Mouse (Mus musculus) heart, embryonic 16.5 days (tissue): ENCODE results near the gene Chrm1. TPM values are rescaled to one million over a fixed set of nuclear protein-coding genes. Genes with fewer than 3 reads are reported as not detected.

Source experiments
- ATAC-seq: fragments of 200-750 bp; cut with Nextera tagmentation; replicated peaks from 2 replicates; pipeline ENCODE4 v1.8.0; 2017; ENCODE audit warnings: moderate number of reproducible peaks; ENCODE audit not compliant: insufficient read depth, low FRiP score; ENCODE audit errors: extremely low read depth
- H3K27ac ChIP-seq: fragments of 300-500 bp; sonication (generic); 2 replicates; pipeline ENCODE4 v1.5.1; 2014; ENCODE audit warnings: mild to moderate bottlenecking, low read length, control low read depth, moderate library complexity
- H3K27me3 ChIP-seq: fragments of 300-500 bp; sonication (generic); 2 replicates; pipeline ENCODE4 v1.6.1; 2014; ENCODE audit warnings: low read length, mixed read lengths; ENCODE audit not compliant: control insufficient read depth, insufficient read depth
- H3K36me3 ChIP-seq: fragments of 300-500 bp; sonication (generic); 2 replicates; pipeline ENCODE4 v1.6.1; 2014; ENCODE audit not compliant: control insufficient read depth, insufficient read depth
- H3K4me1 ChIP-seq: fragments of 300-500 bp; sonication (generic); 2 replicates; pipeline ENCODE4 v1.6.1; 2014; ENCODE audit warnings: low read length, mixed read lengths; ENCODE audit not compliant: control insufficient read depth, insufficient read depth
- H3K4me2 ChIP-seq: fragments of 300-500 bp; sonication (generic); 2 replicates; pipeline ENCODE4 v1.6.1; 2014; ENCODE audit warnings: low read depth, mild to moderate bottlenecking, control low read depth, low read length
- H3K4me3 ChIP-seq: fragments of 300-500 bp; sonication (generic); 2 replicates; pipeline ENCODE4 v1.5.1; 2014; ENCODE audit warnings: mild to moderate bottlenecking, control low read depth, low read length
- H3K9ac ChIP-seq: fragments of 300-500 bp; sonication (generic); 2 replicates; pipeline ENCODE4 v1.6.1; 2014; ENCODE audit warnings: low read length, control low read depth
- H3K9me3 ChIP-seq: fragments of 300-500 bp; sonication (generic); replicated peaks from 2 replicates; pipeline ENCODE4 v1.6.1; 2016; ENCODE audit warnings: low read length; ENCODE audit not compliant: control insufficient read depth
- WGBS: fragments of 180-500 bp; shearing (Covaris S2); extraction: QIAGEN DNeasy Blood & Tissue Kit; methylation state at CpG from one replicate; pipeline ENCODE4 v1.1.7; 2014; 5-methylcytosine and 5-hydroxymethylcytosine counted together
- polyA plus RNA-seq: library from polyadenylated mRNA; unstranded; fragments of >200 nt; fragmentation: Nextera tagmentation; extraction: Ambion mirVana; gene quantifications from 2 replicates; pipeline ENCODE4 v1.2.1, GENCODE M21; 2015

Chrm1 gene
- polyA plus RNA-seq, 1 experiment from 2014 or later, result 0.09 TPM

- H3K27me3 ChIP-seq, result no peaks in the 10 kb centered on the region
- H3K4me1 ChIP-seq, result peaks cover 29% of the 10 kb centered on the region
- peak overlapping the region; percentile 65 for H3K4me2 ChIP-seq
- peaks cover 31% of the 10 kb centered on the region for H3K36me3 ChIP-seq
- no peaks in the 10 kb centered on the region for H3K9me3 ChIP-seq
- peak overlapping the region; percentile 93 for H3K4me3 ChIP-seq
- H3K27ac ChIP-seq, result peak overlapping the region; percentile 97
- H3K9ac ChIP-seq, result peak overlapping the region; percentile 94
- WGBS, result 52% methylated on average over 10 of the region's 10 CpGs
- no peak for ATAC-seq
Measured at GRCm38 (mm10) chr19:8711949-8712869, 48.6 kb downstream of the Chrm1 start.

DNA sequence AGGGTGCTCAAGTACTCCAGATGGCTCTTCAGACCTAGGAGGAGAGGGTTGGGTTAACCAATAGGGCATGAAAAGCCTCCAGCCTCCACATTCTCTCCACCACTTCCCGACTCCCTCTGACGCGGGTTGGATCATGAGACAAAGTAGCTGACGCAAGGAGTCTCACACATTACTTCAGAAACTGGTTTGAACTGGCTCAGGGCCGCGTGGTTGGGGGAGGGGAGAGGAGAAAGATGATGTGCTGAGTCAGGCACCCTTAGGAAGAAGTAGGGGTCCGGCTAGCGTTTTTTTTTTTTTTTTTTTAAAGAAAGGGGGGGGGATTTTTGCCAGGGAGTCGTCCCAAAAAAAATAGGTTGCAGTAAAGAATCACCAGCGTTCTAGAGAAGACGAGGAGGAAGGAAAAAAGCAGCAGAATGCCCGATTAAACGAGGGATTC, 49.3 kb downstream of the Chrm1 start:
- H3K9ac ChIP-seq, result peak overlapping the region; percentile 94
- H3K27me3 ChIP-seq, result no peaks in the 10 kb centered on the region
- peaks cover 25% of the 10 kb centered on the region for H3K36me3 ChIP-seq
- WGBS, result under 1% methylated on average over 13 of the region's 13 CpGs
- peak overlapping the region; percentile 65 for H3K4me2 ChIP-seq
- H3K9me3 ChIP-seq, result no peaks in the 10 kb centered on the region
- H3K4me1 ChIP-seq, result peaks cover 29% of the 10 kb centered on the region
- peak overlapping the region; percentile 97 for H3K27ac ChIP-seq
- H3K4me3 ChIP-seq, result peak overlapping the region; percentile 93
- peak; percentile 43 for ATAC-seq

DNA sequence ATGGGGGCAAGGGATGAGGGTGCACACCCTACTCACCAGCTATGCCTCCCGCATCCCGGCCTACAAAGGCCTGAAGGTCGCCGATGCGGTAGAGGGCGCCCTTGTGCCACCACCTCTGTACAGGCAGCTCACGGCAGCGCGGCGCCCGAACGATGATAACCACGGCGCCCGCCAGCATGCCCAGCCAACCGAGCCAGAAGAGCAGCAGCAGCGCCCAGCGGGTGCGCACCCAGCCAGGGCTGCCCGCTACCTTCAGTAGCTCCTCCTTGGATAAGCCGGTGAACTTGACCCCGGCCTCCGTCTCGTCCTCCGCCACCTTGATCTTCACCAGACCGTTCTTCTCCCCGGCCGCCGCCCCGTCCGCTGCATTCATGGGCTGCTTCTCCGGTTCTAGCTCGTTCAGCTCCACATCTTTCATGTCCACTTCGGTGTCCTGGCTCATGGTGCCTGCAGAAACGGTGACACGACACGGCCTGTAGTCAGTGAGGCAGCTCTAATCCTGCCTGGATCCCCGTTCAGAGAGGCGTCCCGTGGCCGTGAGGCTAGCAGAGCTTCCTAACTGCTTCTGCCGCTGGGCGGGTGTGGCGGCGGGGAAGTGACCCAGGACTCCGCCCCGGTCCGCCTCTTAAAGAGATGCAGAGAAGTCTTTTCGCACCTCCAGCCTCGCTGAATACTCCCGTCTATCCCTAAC, 49.9 kb downstream of the Chrm1 start:
- H3K9ac ChIP-seq, result peak overlapping the region; percentile 94
- peak overlapping the region; percentile 93 for H3K4me3 ChIP-seq
- peak; percentile 88 for ATAC-seq
- H3K36me3 ChIP-seq, result peaks cover 19% of the 10 kb centered on the region
- H3K27me3 ChIP-seq, result no peaks in the 10 kb centered on the region
- H3K9me3 ChIP-seq, result no peaks in the 10 kb centered on the region
- peak overlapping the region; percentile 65 for H3K4me2 ChIP-seq
- peak overlapping the region; percentile 97 for H3K27ac ChIP-seq
- under 1% methylated on average over 51 of the region's 51 CpGs for WGBS
- peaks cover 29% of the 10 kb centered on the region for H3K4me1 ChIP-seq

GRCm38 (mm10) chr19:8713997-8714652, 50.5 kb downstream of the Chrm1 start:
- WGBS, result 9% methylated on average over 13 of the region's 13 CpGs
- H3K36me3 ChIP-seq, result peaks cover 12% of the 10 kb centered on the region
- peak overlapping the region; percentile 93 for H3K4me3 ChIP-seq
- H3K4me1 ChIP-seq, result peaks cover 29% of the 10 kb centered on the region
- peak overlapping the region; percentile 97 for H3K27ac ChIP-seq
- no peaks in the 10 kb centered on the region for H3K9me3 ChIP-seq
- peak overlapping the region; percentile 94 for H3K9ac ChIP-seq
- 0 out of 2 replicates have a peak, but pooled peaks have one; percentile 4 for ATAC-seq
- peak overlapping the region; percentile 65 for H3K4me2 ChIP-seq
- no peaks in the 10 kb centered on the region for H3K27me3 ChIP-seq

DNA sequence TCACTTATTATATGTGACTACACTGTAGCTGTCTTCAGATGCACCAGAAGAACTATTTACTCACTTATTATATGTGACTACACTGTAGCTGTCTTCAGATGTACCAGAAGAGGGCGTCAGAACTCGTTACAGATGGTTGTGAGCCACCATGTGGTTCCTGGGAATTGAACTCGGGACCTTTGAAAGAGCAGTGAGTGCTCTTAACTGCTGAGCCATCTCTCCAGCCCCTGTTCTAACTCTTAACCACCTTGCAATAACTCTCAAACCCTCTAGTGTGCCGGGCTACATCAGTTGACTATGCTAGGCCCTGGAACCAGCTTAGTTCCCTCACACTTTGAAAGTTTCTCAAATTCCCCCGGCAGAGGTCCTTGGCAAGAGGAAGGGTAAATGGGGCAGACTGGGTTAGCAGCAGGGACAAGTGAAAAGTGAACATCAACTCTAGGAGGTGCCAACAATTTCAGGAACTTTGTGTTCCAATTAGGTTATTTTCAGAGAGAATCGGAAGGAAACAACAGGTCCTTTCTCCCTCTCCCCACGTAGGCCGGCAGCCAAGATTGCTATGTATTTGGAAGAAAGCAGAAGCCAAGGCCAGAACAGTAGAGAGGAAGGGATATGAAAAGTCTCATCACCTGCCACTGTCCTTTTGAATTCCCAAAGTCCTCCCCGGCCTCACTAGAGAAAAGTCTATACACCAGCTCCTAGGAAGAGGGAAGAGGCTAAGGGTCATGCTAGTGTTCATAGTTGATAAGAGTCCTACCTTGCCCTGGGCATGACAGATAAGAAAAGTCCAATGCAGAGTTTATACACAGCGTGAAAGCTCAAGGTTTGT, 51.3 kb downstream of the Chrm1 start:
- Histone ChIP-seq H3K36me3 (0 out of 2 replicates have a peak, but pooled peaks cover 7% of the 10 kb centered on the region), H3K4me2 (no peak overlapping the region), H3K9me3 (no peaks in the 10 kb centered on the region), H3K4me3 (no peak overlapping the region), H3K27me3 (no peaks in the 10 kb centered on the region), H3K27ac (0 out of 2 replicates have a peak overlapping the region, but pooled peaks have one; percentile 8), H3K4me1 (peaks cover 28% of the 10 kb centered on the region), H3K9ac (no peak overlapping the region)
- no peak for ATAC-seq
- WGBS, result 65% methylated on average over 10 of the region's 10 CpGs

- H3K9ac ChIP-seq, result no peak overlapping the region
- no peak overlapping the region for H3K27ac ChIP-seq
- H3K36me3 ChIP-seq, result 0 out of 2 replicates have a peak, but pooled peaks cover 3% of the 10 kb centered on the region
- peaks cover 17% of the 10 kb centered on the region for H3K4me1 ChIP-seq
- H3K4me3 ChIP-seq, result no peak overlapping the region
- H3K4me2 ChIP-seq, result no peak overlapping the region
- no peaks in the 10 kb centered on the region for H3K9me3 ChIP-seq
- no peaks in the 10 kb centered on the region for H3K27me3 ChIP-seq
- 76% methylated on average over 10 of the region's 10 CpGs for WGBS
- ATAC-seq, result no peak
Measured at GRCm38 (mm10) chr19:8715868-8716766, 52.5 kb downstream of the Chrm1 start.

DNA sequence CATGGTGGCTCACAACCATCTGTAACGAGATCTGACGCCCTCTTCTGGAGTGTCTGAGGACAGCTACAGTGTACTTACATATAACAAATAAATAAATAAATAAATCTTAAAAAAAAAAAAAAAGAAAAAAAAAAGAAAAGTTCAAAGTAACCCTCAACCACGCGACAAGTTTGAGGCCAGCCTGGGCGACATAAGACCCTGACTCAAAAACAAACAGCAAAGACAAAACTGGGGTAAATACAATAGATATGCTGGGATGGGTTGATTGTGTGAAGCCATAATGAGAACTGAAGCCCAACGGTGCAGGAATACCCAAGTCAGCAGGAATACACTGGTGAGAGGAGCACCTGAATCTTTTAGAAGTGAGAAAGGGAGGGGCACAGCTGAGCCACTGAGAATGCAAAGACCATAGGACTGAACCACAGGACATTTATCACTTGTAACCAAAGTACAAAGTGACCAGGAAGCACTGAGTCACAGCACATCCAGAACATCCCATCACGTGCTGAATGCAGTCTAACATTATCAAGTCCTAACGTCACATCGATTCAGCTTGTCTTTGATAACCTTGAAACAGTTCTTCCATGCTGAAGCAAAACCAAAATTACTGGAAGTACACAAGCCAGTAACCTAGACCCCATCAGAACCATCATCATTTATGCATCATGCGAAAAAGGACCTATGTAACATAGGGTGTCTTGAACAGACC, 53.3 kb downstream of the Chrm1 start:
- Histone ChIP-seq H3K36me3 (no peaks in the 10 kb centered on the region), H3K27me3 (no peaks in the 10 kb centered on the region), H3K4me1 (peaks cover 12% of the 10 kb centered on the region), H3K4me3 (no peak overlapping the region), H3K27ac (no peak overlapping the region), H3K4me2 (no peak overlapping the region), H3K9me3 (no peaks in the 10 kb centered on the region), H3K9ac (no peak overlapping the region)
- 77% methylated on average over 8 of the region's 10 CpGs for WGBS
- ATAC-seq, result no peak
